Mouse (Mus musculus): ENCODE results near the gene Gdpd3.
"Not testable (repeated sequence)": the region's sequence is repeated elsewhere in the genome, so short reads cannot be mapped to it uniquely, and the experiment has no call there.

Gdpd3 gene

GRCm38 (mm10) chr7:126760391-126760802, 5.7 kb upstream of the Gdpd3 start:
- peak in 1 of 2 experiments; percentile 66 for DNase-seq (ENCODE audit: low spot score in 2 of 2)

GRCm38 (mm10) chr7:126760956-126761355, 5.2 kb upstream of the Gdpd3 start:
- no peak for DNase-seq (ENCODE audit: low spot score in 2 of 2)

- DNase-seq (ENCODE audit: low spot score in 2 of 2) = no peak
Observed at GRCm38 (mm10) chr7:126761529-126762067, 4.5 kb upstream of the Gdpd3 start.

- no peak for DNase-seq (ENCODE audit: low spot score in 2 of 2)
Observed at GRCm38 (mm10) chr7:126762471-126763008, 3.6 kb upstream of the Gdpd3 start.

GRCm38 (mm10) chr7:126765540-126765939, 594 bp upstream of the Gdpd3 start:
- DNase-seq (ENCODE audit: low spot score in 2 of 2) = peak in 1 of 2 experiments; percentile 70

- no peak for DNase-seq (ENCODE audit: low spot score in 2 of 2)
Observed at GRCm38 (mm10) chr7:126767001-126767400, 867 bp downstream of the Gdpd3 start.

- peak in 1 of 2 experiments; percentile 62 for DNase-seq (ENCODE audit: low spot score in 2 of 2)
Observed at GRCm38 (mm10) chr7:126770784-126771183, 4.7 kb downstream of the Gdpd3 start.

GRCm38 (mm10) chr7:126773351-126773750, 7.2 kb downstream of the Gdpd3 start:
- no peak for DNase-seq (ENCODE audit: low spot score in 2 of 2)

- no peak for DNase-seq (ENCODE audit: low spot score in 2 of 2)
Observed at GRCm38 (mm10) chr7:126774463-126774862, 8.3 kb downstream of the Gdpd3 start.

- DNase-seq (ENCODE audit: low spot score in 2 of 2) = peak in 1 of 2 experiments; percentile 65
Observed at GRCm38 (mm10) chr7:126775185-126775977, 9.2 kb downstream of the Gdpd3 start.

- peak in 1 of 2 experiments; percentile 64 for DNase-seq (ENCODE audit: low spot score in 2 of 2)
Observed at GRCm38 (mm10) chr7:126775978-126776234, 9.8 kb downstream of the Gdpd3 start.

GRCm38 (mm10) chr7:126776598-126777057, 10.5 kb downstream of the Gdpd3 start, which contains the start of gene Ypel3:
Ypel3 (plus strand) TSS chr7:126776955.
- DNase-seq (ENCODE audit: low spot score in 2 of 2) = peak; percentile 95 to 97

- DNase-seq (ENCODE audit: low spot score in 2 of 2) = peak in 1 of 2 experiments; percentile 74
Observed at GRCm38 (mm10) chr7:126777476-126777875, 11.3 kb downstream of the Gdpd3 start.

GRCm38 (mm10) chr7:126778147-126778546, 12.0 kb downstream of the Gdpd3 start:
- peak in 1 of 2 experiments; percentile 58 for DNase-seq (ENCODE audit: low spot score in 2 of 2)

GRCm38 (mm10) chr7:126779101-126779500, 13.0 kb downstream of the Gdpd3 start:
- DNase-seq (ENCODE audit: low spot score in 2 of 2) = not testable (repeated sequence)

GRCm38 (mm10) chr7:126779983-126780970, 14.1 kb downstream of the Gdpd3 start:
- peak; percentile 89 to 97 for DNase-seq (ENCODE audit: low spot score in 2 of 2)

- peak in 1 of 2 experiments; percentile 67 for DNase-seq (ENCODE audit: low spot score in 2 of 2)
Observed at GRCm38 (mm10) chr7:126780971-126781635, 15.0 kb downstream of the Gdpd3 start, which contains the start of gene Tbx6. Tbx6 (plus strand) TSS chr7:126781483.

- DNase-seq (ENCODE audit: low spot score in 2 of 2) = no peak
Observed at GRCm38 (mm10) chr7:126781661-126782370, 15.7 kb downstream of the Gdpd3 start.

GRCm38 (mm10) chr7:126782693-126783092, 16.6 kb downstream of the Gdpd3 start:
- peak in 1 of 2 experiments; percentile 64 for DNase-seq (ENCODE audit: low spot score in 2 of 2)

- DNase-seq (ENCODE audit: low spot score in 2 of 2) = no peak
Observed at GRCm38 (mm10) chr7:126784469-126784868, 18.3 kb downstream of the Gdpd3 start.
